Mouse (Mus musculus) liver, embryonic 12.5 days (tissue): ENCODE measurements around the gene Uck1. TPM values are rescaled to one million over a fixed set of nuclear protein-coding genes. Genes with fewer than 3 reads are reported as not detected.
A peak's percentile ranks its signal among the peaks of the same experiment; 100 is the strongest.

Experiments used
- ATAC-seq: fragments of 200-750 bp; cut with Nextera tagmentation; 2 replicates; pipeline ENCODE4 v1.8.0; 2017; ENCODE audit warnings: moderate number of reproducible peaks, mild to moderate bottlenecking, moderate library complexity
- H3K27ac ChIP-seq: fragments of 300-500 bp; sonication (generic); 2 replicates; pipeline ENCODE4 v1.5.1; 2016; ENCODE audit warnings: mild to moderate bottlenecking
- H3K27me3 ChIP-seq: fragments of 300-500 bp; sonication (generic); replicated peaks from 2 replicates; pipeline ENCODE4 v1.6.1; 2016; ENCODE audit warnings: mild to moderate bottlenecking, moderate library complexity
- H3K36me3 ChIP-seq: fragments of 300-500 bp; sonication (generic); 2 replicates; pipeline ENCODE4 v1.6.1; 2016; ENCODE audit warnings: mild to moderate bottlenecking, moderate library complexity
- H3K4me1 ChIP-seq: fragments of 300-500 bp; sonication (generic); 2 replicates; pipeline ENCODE4 v1.6.1; 2016
- H3K4me2 ChIP-seq: fragments of 300-500 bp; sonication (generic); 2 replicates; pipeline ENCODE4 v1.6.1; 2016; ENCODE audit warnings: mild to moderate bottlenecking, moderate library complexity
- H3K4me3 ChIP-seq: fragments of 300-500 bp; sonication (generic); 2 replicates; pipeline ENCODE4 v1.5.1; 2016; ENCODE audit warnings: mild to moderate bottlenecking, moderate library complexity
- H3K9ac ChIP-seq: fragments of 300-500 bp; sonication (generic); 2 replicates; pipeline ENCODE4 v1.6.1; 2016; ENCODE audit warnings: mild to moderate bottlenecking, moderate library complexity
- H3K9me3 ChIP-seq: fragments of 300-500 bp; sonication (generic); replicated peaks from 2 replicates; pipeline ENCODE4 v1.6.1; 2016; ENCODE audit warnings: mild to moderate bottlenecking, moderate library complexity
- WGBS: fragments of 180-500 bp; shearing (Covaris S2); methylation state at CpG from one replicate; pipeline ENCODE4 v1.1.7; 2016; ENCODE audit not compliant: insufficient replicate concordance; 5-methylcytosine and 5-hydroxymethylcytosine counted together
- polyA plus RNA-seq: library from polyadenylated mRNA; unstranded; fragments of >200 nt; fragmentation: Nextera tagmentation; extraction: Ambion mirVana; gene quantifications from 2 replicates; pipeline ENCODE4 v1.2.1, GENCODE M21; 2016

The Uck1 gene
- polyA plus RNA-seq, 1 experiment from 2014 or later = 42.0 TPM

DNA sequence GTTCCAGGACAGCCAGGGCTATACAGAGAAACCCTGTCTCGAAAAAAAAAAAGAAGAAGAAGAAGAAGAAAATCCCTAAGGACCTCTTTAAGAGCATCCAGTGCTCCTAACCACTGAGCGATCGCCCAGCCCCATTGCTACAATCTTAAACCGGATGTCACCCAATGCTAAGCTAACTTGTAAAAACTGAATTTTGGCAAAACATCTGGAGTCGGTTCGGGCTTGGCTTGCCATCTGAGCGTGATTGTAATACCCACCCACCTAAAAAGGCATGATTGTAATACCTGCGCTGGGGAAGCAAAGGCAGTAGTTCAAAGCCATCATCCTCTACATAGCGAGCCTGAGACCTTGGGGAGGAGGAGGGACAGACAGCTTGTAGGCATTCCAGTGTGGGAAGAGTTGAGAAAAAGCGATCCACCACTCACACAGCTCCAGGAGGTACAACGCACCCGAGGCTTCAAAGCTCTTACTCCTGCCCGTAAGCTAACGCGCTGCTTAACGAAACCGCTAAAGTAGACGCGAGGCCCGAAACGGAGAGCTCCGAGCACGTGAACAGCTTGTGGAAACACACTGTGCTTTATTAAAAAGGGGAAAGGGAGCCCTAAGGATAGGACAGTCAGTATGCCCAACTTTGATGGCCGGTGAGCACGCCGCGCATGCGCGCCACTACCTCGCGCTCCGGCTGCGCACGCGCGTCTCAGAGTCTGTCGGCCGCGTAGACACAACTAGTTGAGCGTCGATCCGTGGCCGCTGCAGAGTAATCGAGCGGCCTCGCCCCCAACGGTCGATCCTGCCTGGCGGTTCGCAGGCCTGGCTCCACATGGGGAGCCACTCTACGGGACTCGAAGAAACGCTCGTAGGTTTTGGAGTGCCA lies 23.8 kb downstream of the Uck1 start, which contains the start of gene Pomt1:
Pomt1 (plus strand) TSS at position 705 of the 874 bp plus-strand sequence.
- Histone ChIP-seq H3K4me2 (peak within 1 kb of the TSS; percentile 94), H3K4me3 (peak within 1 kb of the TSS; percentile 80), H3K9ac (peak within 1 kb of the TSS; percentile 86), H3K36me3 (peaks cover 61% of the 10 kb centered on the region), H3K27ac (peak within 1 kb of the TSS; percentile 89), H3K9me3 (no peaks in the 10 kb centered on the region), H3K4me1 (peaks cover 43% of the 10 kb centered on the region), H3K27me3 (no peaks in the 10 kb centered on the region)
- ATAC-seq = peak; percentile 90
- under 1% methylated on average over 54 of the region's 54 CpGs for WGBS

- H3K4me2 ChIP-seq = peak overlapping the region; percentile 94
- ATAC-seq = no peak
- H3K9me3 ChIP-seq = no peaks in the 10 kb centered on the region
- peak overlapping the region; percentile 80 for H3K4me3 ChIP-seq
- 23% methylated on average over 7 of the region's 7 CpGs for WGBS
- peak overlapping the region; percentile 89; the same call in 1 of the 2 replicates for H3K27ac ChIP-seq
- H3K4me1 ChIP-seq = peaks cover 43% of the 10 kb centered on the region
- peaks cover 61% of the 10 kb centered on the region for H3K36me3 ChIP-seq
- no peaks in the 10 kb centered on the region for H3K27me3 ChIP-seq
- H3K9ac ChIP-seq = peak overlapping the region; percentile 86
Observed at GRCm38 (mm10) chr2:32235433-32235832, 24.5 kb downstream of the Uck1 start.

DNA sequence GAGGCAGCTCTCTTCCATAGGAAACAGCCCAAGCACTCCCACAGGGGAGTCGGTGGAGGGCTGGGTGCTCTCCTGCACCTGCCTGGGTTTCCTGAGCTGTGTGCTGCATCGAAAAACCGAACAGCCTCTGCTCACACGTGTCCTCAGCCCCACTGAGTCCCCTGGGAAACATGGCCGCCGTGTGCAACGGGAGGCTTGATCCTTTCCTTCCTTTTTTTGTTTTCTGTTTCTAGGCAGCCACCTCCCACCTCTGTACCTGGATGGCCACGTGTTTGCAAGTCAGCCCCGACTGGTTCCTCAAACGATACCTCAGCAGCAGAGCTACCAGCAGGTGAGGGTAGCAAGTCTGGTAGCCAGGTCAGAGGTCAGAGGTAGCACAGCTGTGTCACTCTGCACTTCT lies 37.9 kb downstream of the Uck1 start:
- Histone ChIP-seq H3K4me3 (no peak overlapping the region), H3K4me1 (no peaks in the 10 kb centered on the region), H3K36me3 (peaks cover 100% of the 10 kb centered on the region), H3K9me3 (no peaks in the 10 kb centered on the region), H3K9ac (no peak overlapping the region), H3K4me2 (no peak overlapping the region), H3K27ac (no peak overlapping the region), H3K27me3 (no peaks in the 10 kb centered on the region)
- ATAC-seq = no peak
- 79% methylated on average over 10 of the region's 10 CpGs for WGBS

DNA sequence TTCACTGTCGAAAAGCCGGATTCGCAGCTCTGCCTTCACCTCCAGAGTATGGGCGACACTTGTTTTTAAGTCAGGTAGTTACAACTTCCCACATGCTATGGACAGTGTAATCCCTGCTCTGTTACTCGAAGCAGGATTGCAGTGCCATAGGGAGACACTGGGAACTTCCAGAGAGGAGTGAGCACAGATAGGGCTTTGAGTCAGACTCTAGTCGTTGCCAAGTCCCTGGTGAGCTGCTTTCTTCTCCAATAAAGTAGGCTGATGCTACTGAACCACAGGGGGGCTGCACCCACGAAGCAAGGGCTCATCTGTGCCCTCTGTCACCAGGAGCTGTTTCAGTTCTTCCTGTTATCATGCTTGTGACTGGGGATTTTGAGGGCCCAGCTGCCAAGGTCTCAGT lies 38.4 kb downstream of the Uck1 start:
- Histone ChIP-seq H3K4me1 (no peaks in the 10 kb centered on the region), H3K36me3 (peaks cover 100% of the 10 kb centered on the region), H3K27ac (no peak overlapping the region), H3K9ac (no peak overlapping the region), H3K9me3 (no peaks in the 10 kb centered on the region), H3K27me3 (no peaks in the 10 kb centered on the region), H3K4me3 (no peak overlapping the region), H3K4me2 (no peak overlapping the region)
- WGBS = 78% methylated on average over 7 of the region's 7 CpGs
- ATAC-seq = no peak

DNA sequence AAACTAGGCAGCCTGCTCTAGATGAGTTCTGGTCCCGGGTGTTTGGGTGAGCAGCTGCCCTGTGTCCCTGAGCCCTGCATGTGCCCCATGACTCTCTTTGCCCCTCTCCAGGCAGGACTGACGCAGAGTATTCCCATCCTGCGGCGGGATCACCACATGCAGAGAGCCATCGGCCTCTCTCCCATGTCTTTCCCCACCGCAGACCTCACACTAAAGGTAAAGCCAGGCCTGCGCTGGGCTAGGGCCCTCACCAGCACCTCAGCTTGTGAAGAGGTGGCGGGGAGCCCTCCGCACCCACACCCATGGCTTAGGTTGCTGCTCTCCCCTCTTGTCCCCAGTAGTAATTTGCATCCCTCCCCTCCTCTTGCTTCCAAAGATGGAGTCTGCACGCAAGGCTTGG lies 39.0 kb downstream of the Uck1 start:
- no peak overlapping the region for H3K9ac ChIP-seq
- H3K27ac ChIP-seq = no peak overlapping the region
- WGBS = 87% methylated on average over 10 of the region's 10 CpGs
- no peak overlapping the region for H3K4me2 ChIP-seq
- H3K36me3 ChIP-seq = peaks cover 100% of the 10 kb centered on the region
- no peaks in the 10 kb centered on the region for H3K27me3 ChIP-seq
- no peaks in the 10 kb centered on the region for H3K4me1 ChIP-seq
- H3K4me3 ChIP-seq = no peak overlapping the region
- no peak for ATAC-seq
- H3K9me3 ChIP-seq = no peaks in the 10 kb centered on the region

- Histone ChIP-seq H3K27me3 (no peaks in the 10 kb centered on the region), H3K36me3 (peaks cover 100% of the 10 kb centered on the region), H3K9ac (no peak overlapping the region), H3K4me2 (no peak overlapping the region), H3K4me1 (no peaks in the 10 kb centered on the region), H3K4me3 (no peak overlapping the region), H3K9me3 (no peaks in the 10 kb centered on the region), H3K27ac (no peak overlapping the region)
- no peak for ATAC-seq
- WGBS = 82% methylated on average over 6 of the region's 6 CpGs
Observed at GRCm38 (mm10) chr2:32220021-32220420, 39.9 kb downstream of the Uck1 start.

- Histone ChIP-seq H3K4me2 (no peak overlapping the region), H3K36me3 (peaks cover 100% of the 10 kb centered on the region), H3K9me3 (no peaks in the 10 kb centered on the region), H3K27ac (no peak overlapping the region), H3K27me3 (no peaks in the 10 kb centered on the region), H3K4me1 (no peaks in the 10 kb centered on the region), H3K9ac (no peak overlapping the region), H3K4me3 (no peak overlapping the region)
- no peak for ATAC-seq
- WGBS = 90% methylated on average over 14 of the region's 14 CpGs
Observed at GRCm38 (mm10) chr2:32219501-32219900, 40.5 kb downstream of the Uck1 start.

DNA sequence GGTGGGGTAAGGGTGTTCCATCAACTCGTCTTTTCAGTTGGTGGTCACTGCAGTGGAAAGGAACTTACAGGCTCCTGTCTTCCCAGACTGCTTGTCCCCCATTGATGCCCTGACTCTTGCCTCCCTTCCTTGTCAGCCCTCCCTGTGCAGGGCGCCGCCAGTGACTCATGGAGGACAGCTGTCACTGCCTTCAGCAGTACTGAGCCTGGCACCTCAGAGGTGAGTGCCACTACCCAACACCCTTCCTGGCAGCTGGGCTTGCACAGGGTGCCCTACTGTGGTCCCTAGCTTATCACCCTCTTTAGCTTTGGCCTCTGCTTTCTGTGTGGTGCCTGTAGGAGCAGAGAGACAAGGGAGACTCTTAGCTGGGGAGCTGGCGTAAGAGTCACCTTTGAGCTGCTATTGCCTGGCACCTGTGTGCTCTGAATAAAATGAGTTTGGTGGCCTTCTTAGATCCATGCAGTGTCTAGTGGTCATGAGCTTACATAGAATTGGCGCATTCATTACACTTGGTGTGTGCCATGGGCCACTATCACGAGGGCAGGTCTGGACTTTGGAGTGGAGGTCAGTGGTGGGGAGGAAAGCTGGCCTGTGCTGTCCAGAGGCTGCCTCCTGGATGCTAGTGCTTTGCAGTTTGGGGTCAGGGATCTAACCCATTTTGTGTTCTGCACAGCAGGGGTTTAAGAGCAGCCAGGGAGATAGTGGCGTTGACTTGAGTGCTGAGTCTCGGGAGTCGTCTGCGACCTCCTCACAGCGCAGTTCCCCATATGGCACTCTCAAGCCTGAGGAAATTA lies 41.2 kb downstream of the Uck1 start:
- Histone ChIP-seq H3K27ac (no peak overlapping the region), H3K9me3 (no peaks in the 10 kb centered on the region), H3K4me2 (no peak overlapping the region), H3K9ac (no peak overlapping the region), H3K36me3 (peaks cover 100% of the 10 kb centered on the region), H3K4me1 (no peaks in the 10 kb centered on the region), H3K4me3 (no peak overlapping the region), H3K27me3 (no peaks in the 10 kb centered on the region)
- WGBS = 90% methylated on average over 11 of the region's 11 CpGs
- no peak for ATAC-seq

GRCm38 (mm10) chr2:32218113-32218512 lies 41.8 kb downstream of the Uck1 start:
- no peaks in the 10 kb centered on the region for H3K9me3 ChIP-seq
- peaks cover 100% of the 10 kb centered on the region for H3K36me3 ChIP-seq
- WGBS = 91% methylated on average over 5 of the region's 5 CpGs
- no peak overlapping the region for H3K4me3 ChIP-seq
- H3K27me3 ChIP-seq = no peaks in the 10 kb centered on the region
- ATAC-seq = no peak
- no peak overlapping the region for H3K9ac ChIP-seq
- no peak overlapping the region for H3K4me2 ChIP-seq
- no peaks in the 10 kb centered on the region for H3K4me1 ChIP-seq
- H3K27ac ChIP-seq = no peak overlapping the region

GRCm38 (mm10) chr2:32217656-32218055 lies 42.3 kb downstream of the Uck1 start:
- 84% methylated on average over 8 of the region's 8 CpGs for WGBS

DNA sequence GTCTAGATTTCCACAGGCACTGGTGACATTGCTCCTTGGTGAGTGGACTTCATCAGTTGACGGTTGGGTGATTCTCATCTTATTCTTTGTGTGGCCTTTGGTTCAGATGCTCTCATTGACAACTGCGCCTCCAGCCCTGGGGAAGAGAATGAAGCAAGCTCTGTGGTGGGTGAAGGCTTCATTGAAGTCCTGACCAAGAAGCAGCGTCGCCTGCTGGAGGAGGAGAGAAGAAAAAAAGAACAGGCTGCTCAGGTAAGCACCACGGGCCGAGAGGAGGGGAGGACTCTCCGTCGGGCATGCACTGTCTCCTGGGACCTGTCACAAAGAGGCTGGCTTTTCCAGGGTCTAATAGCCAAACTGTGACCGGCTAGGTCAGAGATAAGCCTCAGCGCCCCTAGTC lies 43.5 kb downstream of the Uck1 start:
- Histone ChIP-seq H3K4me1 (no peaks in the 10 kb centered on the region), H3K9ac (no peak overlapping the region), H3K9me3 (no peaks in the 10 kb centered on the region), H3K36me3 (peaks cover 100% of the 10 kb centered on the region), H3K27me3 (no peaks in the 10 kb centered on the region), H3K4me2 (no peak overlapping the region), H3K27ac (no peak overlapping the region), H3K4me3 (no peak overlapping the region)
- 88% methylated on average over 10 of the region's 10 CpGs for WGBS
- ATAC-seq = no peak

More at GRCm38 (mm10) chr2:32217656-32218055, 42.3 kb downstream of the Uck1 start:
- ATAC-seq = no peak
- Histone ChIP-seq H3K27me3 (no peaks in the 10 kb centered on the region), H3K36me3 (peaks cover 100% of the 10 kb centered on the region), H3K4me2 (no peak overlapping the region), H3K27ac (no peak overlapping the region), H3K4me1 (no peaks in the 10 kb centered on the region), H3K4me3 (no peak overlapping the region), H3K9me3 (no peaks in the 10 kb centered on the region), H3K9ac (no peak overlapping the region)

GRCm38 (mm10) chr2:32215576-32215975 lies 44.4 kb downstream of the Uck1 start:
- no peaks in the 10 kb centered on the region for H3K9me3 ChIP-seq
- H3K27ac ChIP-seq = no peak overlapping the region
- no peak for ATAC-seq
- H3K27me3 ChIP-seq = no peaks in the 10 kb centered on the region
- H3K4me3 ChIP-seq = no peak overlapping the region
- H3K36me3 ChIP-seq = peaks cover 100% of the 10 kb centered on the region
- WGBS = 85% methylated on average over 10 of the region's 10 CpGs
- H3K9ac ChIP-seq = no peak overlapping the region
- H3K4me2 ChIP-seq = no peak overlapping the region
- H3K4me1 ChIP-seq = no peaks in the 10 kb centered on the region
